Mouse (Mus musculus) heart, adult 2 months (tissue): ENCODE data around the gene Nuak2.

Source experiments
- CTCF ChIP-seq: fragments of 200-600 bp; IDR thresholded peaks from 2 replicates; pipeline ENCODE4 v1.8.1; 2022; ENCODE audit warnings: antibody characterized with exemption, mild to moderate bottlenecking, moderate library complexity
- EP300 ChIP-seq: fragments of 200-500 bp; IDR thresholded peaks from 2 replicates; pipeline ENCODE4 v1.6.1; 2011; ENCODE audit warnings: low read depth, low read length, control low read depth; ENCODE audit not compliant: insufficient read depth
- POLR2A ChIP-seq: fragments of 200-500 bp; IDR thresholded peaks from 2 replicates; pipeline ENCODE4 v1.6.1; 2011; ENCODE audit warnings: mild to moderate bottlenecking, low read depth, low read length, control low read depth; ENCODE audit not compliant: insufficient read depth

DNA sequence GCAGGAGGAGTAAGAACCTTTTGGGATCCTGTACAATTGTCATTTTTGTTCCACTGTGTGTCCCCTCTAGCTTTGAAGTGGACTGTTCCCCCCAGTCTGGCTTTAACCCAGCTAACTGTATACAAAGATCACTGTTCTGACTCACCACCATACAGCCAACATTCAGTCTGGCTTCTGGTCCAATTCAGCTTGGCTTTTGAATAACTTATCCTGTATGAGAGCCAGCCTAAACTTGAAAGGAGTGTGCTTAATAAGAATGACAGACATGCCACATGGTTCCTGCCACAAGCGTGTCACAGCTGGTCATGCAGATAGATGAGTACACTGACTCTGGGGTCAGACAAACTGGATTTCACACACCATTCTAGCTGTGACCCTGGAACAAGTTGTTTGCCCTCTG lies 29.2 kb upstream of the Nuak2 start:
- TF ChIP-seq CTCF (no peak), EP300 (no peak), POLR2A (no peak)
